Comparison of ENCODE assay signal across 9 mouse cellular contexts in the genomic region with DNA sequence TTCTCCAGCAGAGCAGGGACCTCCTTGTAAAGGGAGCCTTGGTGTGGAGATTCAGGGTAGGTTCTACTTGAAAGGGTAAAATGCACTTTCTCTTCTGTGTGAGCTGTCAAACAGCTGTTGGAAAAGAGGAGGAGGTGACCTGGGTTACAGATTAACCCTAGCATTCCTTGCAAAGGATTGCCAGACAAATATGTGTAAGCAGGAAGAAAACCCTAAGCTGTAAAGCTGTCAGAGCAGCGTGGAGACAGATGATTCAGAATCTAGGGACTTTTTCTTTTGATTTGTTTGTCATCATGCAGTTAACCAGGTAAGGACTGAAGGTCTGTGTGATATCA. TPM values are rescaled to one million over a fixed set of nuclear protein-coding genes. Genes with fewer than 3 reads are reported as not detected.
DNase-seq lines count a peak whose midpoint lies in the region; ATAC-seq lines count a peak whose summit lies in the region.
"Had no signal": no experiment of that assay in that cellular context is flagged by ENCODE, and none has a peak within 500 bp of the region (broad histone marks: within the 10 kb centered on the region; RNA-seq: fewer than 3 reads in every experiment).

No protein-coding gene starts in this region.

- ATAC-seq in heart, embryonic 13.5 days (ENCODE audit: extremely low read depth, insufficient number of reproducible peaks, low FRiP score, low TSS enrichment) = no peak
- no peak for ATAC-seq in embryonic facial prominence, embryonic 13.5 days (ENCODE audit: insufficient number of reproducible peaks, insufficient read depth, low FRiP score, low TSS enrichment, low read depth)
- peak; percentile 51; the same call in 1 of the 2 replicates for ATAC-seq in kidney, embryonic 14.5 days (ENCODE audit: low FRiP score, low TSS enrichment)
- ATAC-seq in midbrain, embryonic 14.5 days (ENCODE audit: low FRiP score, low TSS enrichment) = no peak

- H3K27ac ChIP-seq in heart, embryonic 13.5 days (replicated peaks) = no peak overlapping the region
- H3K27ac ChIP-seq in embryonic facial prominence, embryonic 13.5 days = no peak overlapping the region
- H3K27ac ChIP-seq in kidney, embryonic 14.5 days (ENCODE audit: low read depth, low read length) = no peak overlapping the region
- no peak overlapping the region for H3K27ac ChIP-seq in midbrain, embryonic 14.5 days (replicated peaks; ENCODE audit: low read depth, low read length)

- 11% methylated on average over 1 of the region's 1 CpGs for WGBS in heart, embryonic 13.5 days
- WGBS in embryonic facial prominence, embryonic 13.5 days = 6% methylated on average over 1 of the region's 1 CpGs
- WGBS in kidney, embryonic 14.5 days = 0% methylated on average over 1 of the region's 1 CpGs
- 10% methylated on average over 1 of the region's 1 CpGs for WGBS in midbrain, embryonic 14.5 days

- H3K4me3 ChIP-seq in heart, embryonic 13.5 days = peak overlapping the region; percentile 59
- peak overlapping the region; percentile 52 for H3K4me3 ChIP-seq in embryonic facial prominence, embryonic 13.5 days
- peak overlapping the region; percentile 40; the same call in 1 of the 2 replicates for H3K4me3 ChIP-seq in kidney, embryonic 14.5 days (ENCODE audit: low read length)
- H3K4me3 ChIP-seq in midbrain, embryonic 14.5 days (replicated peaks; ENCODE audit: low read depth, low read length) = peak overlapping the region; percentile 56

- H3K4me2 ChIP-seq in heart, embryonic 13.5 days = peak overlapping the region; percentile 92
- H3K4me2 ChIP-seq in embryonic facial prominence, embryonic 13.5 days = peak overlapping the region; percentile 86
- H3K4me2 ChIP-seq in kidney, embryonic 14.5 days (replicated peaks; ENCODE audit: low read depth, low read length) = peak overlapping the region; percentile 66
- H3K4me2 ChIP-seq in midbrain, embryonic 14.5 days (ENCODE audit: low read length) = peak overlapping the region; percentile 68

- H3K9ac ChIP-seq in heart, embryonic 13.5 days = peak overlapping the region; percentile 40; the same call in 1 of the 2 replicates
- no peak overlapping the region for H3K9ac ChIP-seq in embryonic facial prominence, embryonic 13.5 days
- H3K9ac ChIP-seq in kidney, embryonic 14.5 days (ENCODE audit: low read depth, low read length) = no peak overlapping the region
- H3K9ac ChIP-seq in midbrain, embryonic 14.5 days (replicated peaks; ENCODE audit: low read length) = peak overlapping the region; percentile 59; the same call in 1 of the 2 replicates

- no peaks in the 10 kb centered on the region for H3K9me3 ChIP-seq in heart, embryonic 13.5 days
- no peaks in the 10 kb centered on the region for H3K9me3 ChIP-seq in embryonic facial prominence, embryonic 13.5 days
- H3K9me3 ChIP-seq in kidney, embryonic 14.5 days (ENCODE audit: control insufficient read depth, low read length) = no peaks in the 10 kb centered on the region
- no peaks in the 10 kb centered on the region for H3K9me3 ChIP-seq in midbrain, embryonic 14.5 days (ENCODE audit: control insufficient read depth, low read length)

- no peak for DNase-seq in heart, adult 8-10 months (ENCODE audit: low spot score)
- no peak for DNase-seq in midbrain, embryonic 14.5 days
- no peak for DNase-seq in cerebellum, postnatal 14 days
- DNase-seq in spleen, adult 18-20 months = no peak
- DNase-seq in adrenal gland, adult 2 months = no peak

- no peaks in the 10 kb centered on the region for H3K36me3 ChIP-seq in heart, embryonic 13.5 days
- H3K36me3 ChIP-seq in embryonic facial prominence, embryonic 13.5 days = no peaks in the 10 kb centered on the region
- no peaks in the 10 kb centered on the region for H3K36me3 ChIP-seq in kidney, embryonic 14.5 days (ENCODE audit: control insufficient read depth, insufficient read depth, low read length)
- no peaks in the 10 kb centered on the region for H3K36me3 ChIP-seq in midbrain, embryonic 14.5 days (ENCODE audit: control insufficient read depth, insufficient read depth, low read length)

- H3K4me1 ChIP-seq in heart, embryonic 13.5 days = peaks cover 14% of the 10 kb centered on the region
- peaks cover 19% of the 10 kb centered on the region for H3K4me1 ChIP-seq in embryonic facial prominence, embryonic 13.5 days
- 0 out of 2 replicates have a peak, but pooled peaks cover 7% of the 10 kb centered on the region for H3K4me1 ChIP-seq in kidney, embryonic 14.5 days (ENCODE audit: control insufficient read depth, insufficient read depth, low read length)
- H3K4me1 ChIP-seq in midbrain, embryonic 14.5 days (ENCODE audit: control insufficient read depth, insufficient read depth, low read length) = no peaks in the 10 kb centered on the region

- H3K27me3 ChIP-seq in heart, embryonic 13.5 days (replicated peaks) = peaks cover 44% of the 10 kb centered on the region
- H3K27me3 ChIP-seq in embryonic facial prominence, embryonic 13.5 days = peaks cover 50% of the 10 kb centered on the region
- H3K27me3 ChIP-seq in kidney, embryonic 14.5 days (ENCODE audit: control insufficient read depth, insufficient read depth, low read length) = peaks cover 39% of the 10 kb centered on the region
- peaks cover 9% of the 10 kb centered on the region; the same call in 1 of the 2 replicates for H3K27me3 ChIP-seq in midbrain, embryonic 14.5 days (ENCODE audit: control insufficient read depth, insufficient read depth, low read length)
- H3K27me3 ChIP-seq: CH12.LX had no signal

RNA-seq across cellular contexts. Expression of a gene that starts 4.2 kb away (rescaled TPM):
- 0.06 and 0.11 TPM in 2 replicates for polyA plus RNA-seq in heart, embryonic 13.5 days (2015; fragmentation: Nextera tagmentation; extraction: Ambion mirVana)
- under 1 TPM in 1 of 4 experiments, not detected in 3; 0.14 TPM for total RNA-seq in heart, adult 8-10 months (2022)
- polyA plus RNA-seq in embryonic facial prominence, embryonic 13.5 days (2015; fragmentation: Nextera tagmentation; extraction: Ambion mirVana) = 0.50 and 1.3 TPM in 2 replicates
- not detected in 2 replicates for polyA plus RNA-seq in kidney, embryonic 14.5 days (2014; fragmentation: Nextera tagmentation; extraction: Ambion mirVana)
- 28.2 TPM in 2 replicates for polyA plus RNA-seq in midbrain, embryonic 14.5 days (2014; fragmentation: Nextera tagmentation; extraction: Ambion mirVana)
- total RNA-seq in adrenal gland, adult 2 months (2021) = not detected
- polyA plus RNA-seq in adrenal gland, adult 2 months (2012; rRNA removed) = 0.06 TPM in 1 of 2 replicates, not detected in the other
- total RNA-seq: CH12.LX had no signal

Comparison
In these comparisons a context has a peak if more than half of its experiments do, and no peak if none do; other contexts are left out.
1. H3K9ac ChIP-seq: peak in heart, embryonic 13.5 days (single experiment) and midbrain, embryonic 14.5 days (single experiment); none in embryonic facial prominence, embryonic 13.5 days (single experiment) and kidney, embryonic 14.5 days (single experiment).
2. RNA of a gene that starts 4.2 kb away (polyA plus RNA-seq): 28.2 TPM in midbrain, embryonic 14.5 days; 0.50 to 1.3 TPM in embryonic facial prominence, embryonic 13.5 days, 0.06 to 0.11 TPM in heart, embryonic 13.5 days, not detected in kidney, embryonic 14.5 days and 0.06 TPM in adrenal gland, adult 2 months; every median in the first group is over 10 times any median in the second.
3. Peak in every context shown above with its lines, with median percentiles within 50 percentile points of each other: H3K4me2 ChIP-seq and H3K4me3 ChIP-seq.